Mouse (Mus musculus) C2C12 (cell line): ENCODE measurements around the gene Kcnj9.

Experiments used
- CEBPB ChIP-seq: IDR thresholded peaks from one replicate; pipeline ENCODE4 v1.6.1; 2011; ENCODE audit warnings: low read depth, mild to moderate bottlenecking, control low read depth, moderate library complexity
- CTCF ChIP-seq: IDR thresholded peaks from one replicate; pipeline ENCODE4 v1.5.1; 2011; ENCODE audit not compliant: control insufficient read depth, insufficient read depth, insufficient read length
- MAX ChIP-seq: IDR thresholded peaks from one replicate; pipeline ENCODE4 v1.6.1; 2011; ENCODE audit warnings: mild to moderate bottlenecking, control low read depth
- MYOD1 ChIP-seq: IDR thresholded peaks from one replicate; pipeline ENCODE4 v1.6.1; 2011; ENCODE audit warnings: low read depth; ENCODE audit not compliant: control insufficient read depth, insufficient read length
- MYOG ChIP-seq: IDR thresholded peaks from one replicate; pipeline ENCODE4 v1.6.1; 2011; ENCODE audit not compliant: control insufficient read depth, insufficient read length; ENCODE audit errors: extremely low read depth
- USF1 ChIP-seq: IDR thresholded peaks from one replicate; pipeline ENCODE4 v1.6.1; 2011; ENCODE audit warnings: low read depth, mild to moderate bottlenecking, control low read depth, moderate library complexity

GRCm38 (mm10) chr1:172277172-172277571 is 51.9 kb downstream of the Kcnj9 start:
- TF ChIP-seq CTCF (no peak), MYOD1 (no peak), USF1 (no peak), MYOG (no peak), CEBPB (no peak), MAX (no peak)
